Mouse (Mus musculus) fibroblast of lung, adult 2 months (primary cell): ENCODE measurements around the gene Jak1.
"Not testable (repeated sequence)": the region's sequence is repeated elsewhere in the genome, so short reads cannot be mapped to it uniquely, and the experiment has no call there.

Source experiments
- DNase-seq: peaks from one replicate; pipeline ENCODE4 v3.0.0-alpha.2; 2011; ENCODE audit warnings: low read depth

Jak1 gene

GRCm38 (mm10) chr4:101276456-101277070 lies 11.5 kb upstream of the Jak1 start:
- no peak for DNase-seq

GRCm38 (mm10) chr4:101275881-101276280 lies 10.8 kb upstream of the Jak1 start:
- DNase-seq, result no peak

GRCm38 (mm10) chr4:101270734-101271133 lies 5.7 kb upstream of the Jak1 start:
- DNase-seq, result no peak

- DNase-seq, result not testable (repeated sequence)
Observed at GRCm38 (mm10) chr4:101268506-101268905, 3.4 kb upstream of the Jak1 start.

GRCm38 (mm10) chr4:101265523-101265922 lies 441 bp upstream of the Jak1 start:
- no peak for DNase-seq

GRCm38 (mm10) chr4:101263968-101264740 lies 928 bp downstream of the Jak1 start:
- no peak for DNase-seq

- no peak for DNase-seq
Observed at GRCm38 (mm10) chr4:101261596-101261995, 3.5 kb downstream of the Jak1 start.

GRCm38 (mm10) chr4:101260744-101261291 lies 4.3 kb downstream of the Jak1 start:
- DNase-seq, result no peak

GRCm38 (mm10) chr4:101256526-101257210 lies 8.4 kb downstream of the Jak1 start:
- no peak for DNase-seq

- no peak for DNase-seq
Observed at GRCm38 (mm10) chr4:101254606-101255349, 10.3 kb downstream of the Jak1 start.

GRCm38 (mm10) chr4:101254015-101254414 lies 11.1 kb downstream of the Jak1 start:
- DNase-seq, result no peak

GRCm38 (mm10) chr4:101252781-101253622 lies 12.1 kb downstream of the Jak1 start:
- no peak for DNase-seq

- no peak for DNase-seq
Observed at GRCm38 (mm10) chr4:101252016-101252415, 13.1 kb downstream of the Jak1 start.

- DNase-seq, result no peak
Observed at GRCm38 (mm10) chr4:101249977-101250743, 14.9 kb downstream of the Jak1 start.

- DNase-seq, result no peak
Observed at GRCm38 (mm10) chr4:101247355-101247754, 17.7 kb downstream of the Jak1 start.

GRCm38 (mm10) chr4:101246569-101246968 lies 18.5 kb downstream of the Jak1 start:
- DNase-seq, result no peak

GRCm38 (mm10) chr4:101244257-101245011 lies 20.6 kb downstream of the Jak1 start:
- DNase-seq, result no peak

- DNase-seq, result no peak
Observed at GRCm38 (mm10) chr4:101240875-101241173, 24.3 kb downstream of the Jak1 start.

GRCm38 (mm10) chr4:101240163-101240874 lies 24.8 kb downstream of the Jak1 start:
- no peak for DNase-seq
